8 mouse cellular contexts compared by ENCODE assay signal in genomic region chr2:60730024-60730423, GRCm38 (mm10). TPM values are rescaled to one million over a fixed set of nuclear protein-coding genes. Genes with fewer than 3 reads are reported as not detected.
DNase-seq lines count a peak whose midpoint lies in the region; ATAC-seq and TF ChIP-seq lines count a peak whose summit lies in the region.

No protein-coding gene starts in this region.

- peak overlapping the region; percentile 34 for H3K4me2 ChIP-seq in kidney, postnatal 0 days (ENCODE audit: low read length)

- no peaks in the 10 kb centered on the region for H3K27me3 ChIP-seq in kidney, postnatal 0 days (ENCODE audit: insufficient read depth, low read length)

- peaks cover 9% of the 10 kb centered on the region; the same call in 1 of the 2 replicates for H3K4me1 ChIP-seq in kidney, postnatal 0 days (replicated peaks; ENCODE audit: insufficient read depth, low read length)

- H3K36me3 ChIP-seq in kidney, postnatal 0 days (ENCODE audit: insufficient read depth, low read length), result no peaks in the 10 kb centered on the region

- WGBS in kidney, postnatal 0 days, result 23% methylated on average over 3 of the region's 3 CpGs

- peak overlapping the region; percentile 51 for H3K27ac ChIP-seq in kidney, postnatal 0 days

- H3K4me3 ChIP-seq in kidney, postnatal 0 days (replicated peaks; ENCODE audit: low read depth, low read length), result no peak overlapping the region

- TF ChIP-seq CTCF in kidney, postnatal 0 days (IDR thresholded peaks at IDR 0.05; ENCODE audit: low read depth), result no peak

- H3K9me3 ChIP-seq in kidney, postnatal 0 days (replicated peaks; ENCODE audit: low read length), result no peaks in the 10 kb centered on the region

- ATAC-seq in kidney, postnatal 0 days (replicated peaks; ENCODE audit: low FRiP score, low read depth), result no peak

- H3K9ac ChIP-seq in kidney, postnatal 0 days (ENCODE audit: low read depth, low read length), result no peak overlapping the region

- DNase-seq in cerebellum, postnatal 10 days, result peak; percentile 51 to 64
- DNase-seq in cerebellum, adult 9-10 months, result no peak
- peak; percentile 47 for DNase-seq in urinary bladder, postnatal 14 days (ENCODE audit: low spot score)
- no peak for DNase-seq in urinary bladder, postnatal 36 days (ENCODE audit: low spot score in 2 of 2)
- peak; percentile 84 for DNase-seq in kidney, postnatal 0 days (ENCODE audit: low spot score)
- DNase-seq in yolk sac, embryonic 10.5 days (ENCODE audit: low spot score), result peak; percentile 59
- no peak for DNase-seq in spleen, postnatal 10 days (ENCODE audit: low spot score in 2 of 2)
- DNase-seq in c-Kit-positive CD71-positive TER-119-positive erythroid progenitor cells, embryonic 14.5 days (ENCODE audit: low spot score), result no peak

RNA-seq across cellular contexts. Expression of gene Itgb6, which starts 7.6 kb away (rescaled TPM):
- 28.8 and 29.1 TPM in 2 replicates for polyA plus RNA-seq in kidney, postnatal 0 days (2015; fragmentation: Nextera tagmentation; extraction: Ambion mirVana)

Comparison
In these comparisons a context has a peak if more than half of its experiments do, and no peak if none do; other contexts are left out.
1. DNase-seq: peak in cerebellum, postnatal 10 days (2 of 2), urinary bladder, postnatal 14 days (single experiment), kidney, postnatal 0 days (single experiment) and yolk sac, embryonic 10.5 days (single experiment); none in cerebellum, adult 9-10 months (single experiment), urinary bladder, postnatal 36 days (0 of 2), spleen, postnatal 10 days (0 of 2) and c-Kit-positive CD71-positive TER-119-positive erythroid progenitor cells, embryonic 14.5 days (single experiment).